Mouse (Mus musculus) brain, adult 2 months (tissue): ENCODE measurements around the gene Wnt3a.

Experiments
- DNase-seq: peaks from one replicate; pipeline ENCODE4 v3.0.0; 2011; ENCODE audit warnings: low read depth, low spot score

Gene Wnt3a

DNA sequence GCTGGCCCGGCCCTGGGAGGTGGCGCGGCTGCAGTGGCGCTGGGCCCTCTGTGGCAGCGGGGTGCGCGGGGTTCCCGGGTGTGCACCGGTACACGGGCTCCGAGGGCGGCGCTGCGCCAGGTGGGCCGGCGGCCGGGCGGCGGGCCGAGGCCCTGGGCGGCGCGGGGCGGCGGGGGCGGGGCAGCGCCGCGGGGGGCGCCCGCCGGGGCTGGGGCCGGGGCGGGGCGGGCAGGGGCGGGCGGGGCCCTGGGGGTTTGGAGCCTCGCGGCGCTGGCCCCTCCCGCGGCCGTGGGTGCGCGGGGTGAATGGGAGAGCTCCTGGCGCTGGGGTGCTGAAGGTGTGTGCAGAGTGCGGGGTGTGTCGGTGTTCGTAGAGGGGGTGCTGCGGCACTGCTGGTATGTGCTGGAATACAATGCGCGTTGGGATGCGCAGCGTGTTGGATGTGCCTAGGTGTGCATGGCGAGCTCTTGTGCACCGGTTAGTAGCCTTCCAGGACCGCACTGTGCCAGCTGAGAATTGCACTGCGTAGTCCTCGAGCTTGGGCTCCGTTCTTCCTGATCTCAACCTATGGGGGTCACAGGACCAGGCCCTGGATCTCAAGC lies at the start of gene Wnt3a:
Gene Wnt3a, minus strand, starts transcription at position 51 of the 602 bp plus-strand sequence.
- DNase-seq, result no peak

DNA sequence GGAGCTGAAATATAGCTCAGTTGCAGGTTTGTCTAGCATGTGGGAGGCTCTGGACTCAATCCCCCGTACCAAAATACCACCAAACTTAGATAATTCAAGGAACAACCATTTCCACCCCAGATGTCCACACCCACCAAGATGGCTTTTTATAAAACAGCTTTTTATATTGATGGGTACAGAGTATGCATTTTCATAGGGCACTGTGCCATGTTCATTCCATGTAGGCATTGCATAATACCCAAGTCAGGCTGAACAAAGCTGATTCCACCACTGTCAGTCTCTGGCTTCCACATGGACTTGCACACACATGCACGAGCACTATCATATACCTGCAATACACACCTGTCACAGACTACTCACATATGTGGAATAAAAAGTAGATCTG lies 48.2 kb upstream of the Wnt3a start:
- DNase-seq, result peak; percentile 89

DNA sequence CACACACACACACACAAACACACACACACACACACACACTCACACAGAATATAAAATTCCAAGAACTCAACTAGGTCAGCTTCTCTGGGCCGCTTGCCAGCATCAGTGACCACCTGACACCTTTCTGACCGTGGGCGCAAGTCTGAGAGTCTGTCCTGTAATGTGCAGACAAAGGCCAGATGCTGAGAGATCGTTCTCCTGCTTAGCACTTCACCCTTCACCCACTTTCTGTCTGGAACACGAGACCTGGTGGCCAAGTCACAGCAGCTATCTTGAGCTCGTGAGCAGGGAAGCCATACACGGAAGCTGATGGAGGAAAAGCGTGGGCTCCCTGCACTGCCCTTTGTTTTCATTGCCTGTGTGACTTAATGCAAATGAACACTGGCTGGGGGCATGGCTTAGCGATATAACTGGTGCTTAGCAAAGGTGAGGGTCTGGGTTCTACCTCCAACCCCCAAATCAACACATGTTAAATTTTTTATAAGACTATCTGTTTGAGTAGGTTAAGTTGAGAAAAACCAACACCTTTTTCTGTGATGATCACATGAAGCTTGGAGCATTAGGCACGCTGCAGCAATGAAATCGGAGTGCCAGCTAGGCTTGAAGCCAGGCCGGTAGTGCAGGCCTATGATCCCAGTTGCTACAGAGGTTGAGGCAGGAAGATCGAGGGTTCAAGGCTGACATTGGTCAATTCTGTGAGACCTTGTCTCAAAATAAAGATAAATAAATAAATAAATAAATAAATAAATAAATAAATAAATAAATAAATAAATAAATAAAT lies 47.6 kb upstream of the Wnt3a start:
- DNase-seq, result peak; percentile 73

DNA sequence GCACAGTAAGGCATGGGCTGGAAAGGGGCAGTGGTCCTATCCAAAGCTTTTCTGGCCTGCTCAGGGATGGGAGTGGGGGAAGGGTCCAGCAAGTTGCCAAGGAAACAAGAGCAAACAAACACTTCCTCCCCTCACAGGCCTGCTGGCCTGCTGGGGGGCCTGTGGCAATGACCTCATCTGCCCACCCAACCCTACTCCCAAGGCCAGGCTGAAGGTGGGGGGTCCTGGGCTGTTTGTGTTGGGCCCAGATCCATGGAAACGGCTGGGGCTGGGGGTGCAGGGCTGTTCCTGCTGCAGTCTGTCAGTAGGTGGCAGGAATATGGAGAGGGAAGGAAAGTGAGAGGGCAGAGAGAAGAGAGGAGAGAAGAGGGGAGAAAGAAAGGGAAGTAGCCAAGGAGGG lies 45.8 kb upstream of the Wnt3a start:
- no peak for DNase-seq

DNA sequence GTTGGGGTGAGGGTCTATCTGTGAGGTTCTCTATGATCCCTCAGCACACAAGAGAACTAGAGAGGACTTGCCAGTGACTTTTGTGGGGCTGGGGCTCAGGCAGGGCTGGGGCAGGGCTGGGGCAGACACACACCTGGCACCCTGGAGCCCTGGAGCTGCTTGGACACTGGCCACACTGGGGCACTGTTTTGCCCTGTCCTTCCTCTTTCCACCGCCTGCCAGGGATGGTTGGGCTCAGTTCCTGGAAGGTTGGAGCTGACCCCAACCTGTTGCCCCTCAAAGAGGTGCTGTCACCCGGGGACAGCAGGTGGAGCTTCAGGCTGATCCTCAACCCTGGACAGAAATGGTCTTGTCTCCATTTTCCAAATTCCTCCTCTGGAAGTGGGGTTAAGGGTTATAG lies 45.4 kb upstream of the Wnt3a start:
- DNase-seq, result no peak

DNA sequence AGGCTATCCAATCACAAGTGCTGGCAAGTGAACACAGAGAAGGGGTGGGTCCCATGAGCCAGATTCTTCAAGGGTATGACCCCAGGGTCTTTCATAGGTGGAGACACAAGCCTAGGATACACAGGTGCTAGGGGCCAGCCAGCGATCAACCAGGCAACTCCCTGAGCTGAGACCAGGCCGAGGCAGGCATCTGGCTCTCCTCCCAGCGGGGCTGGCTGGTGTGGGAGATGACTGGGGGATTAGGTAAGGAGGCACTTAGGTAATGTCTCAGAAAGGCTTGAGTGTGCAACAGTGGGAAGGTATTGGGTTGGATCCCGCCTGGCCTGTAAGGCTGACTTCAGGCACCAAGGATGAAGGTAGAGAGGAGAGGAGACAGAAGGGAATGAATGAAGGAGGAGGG lies 44.6 kb upstream of the Wnt3a start:
- no peak for DNase-seq

DNA sequence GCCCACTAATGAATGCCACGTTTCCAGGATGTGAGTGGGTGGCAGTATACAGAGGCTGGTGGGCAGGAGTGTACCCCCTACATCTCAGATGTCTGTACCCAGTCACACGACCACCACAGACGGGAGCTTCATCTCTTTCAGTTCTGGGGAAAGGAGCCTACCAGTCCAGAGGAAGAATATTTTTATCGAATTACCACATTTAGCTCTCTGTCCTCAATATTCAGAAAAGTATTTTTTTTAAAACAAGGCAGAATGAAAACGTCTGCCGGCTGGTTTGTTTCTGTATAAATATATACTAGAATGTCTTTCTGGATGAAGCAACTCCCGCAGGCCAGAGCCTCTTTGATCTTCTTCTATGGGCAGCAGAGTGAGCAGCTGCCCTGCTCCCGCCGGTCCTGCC lies 42.4 kb upstream of the Wnt3a start:
- DNase-seq, result peak; percentile 53

DNA sequence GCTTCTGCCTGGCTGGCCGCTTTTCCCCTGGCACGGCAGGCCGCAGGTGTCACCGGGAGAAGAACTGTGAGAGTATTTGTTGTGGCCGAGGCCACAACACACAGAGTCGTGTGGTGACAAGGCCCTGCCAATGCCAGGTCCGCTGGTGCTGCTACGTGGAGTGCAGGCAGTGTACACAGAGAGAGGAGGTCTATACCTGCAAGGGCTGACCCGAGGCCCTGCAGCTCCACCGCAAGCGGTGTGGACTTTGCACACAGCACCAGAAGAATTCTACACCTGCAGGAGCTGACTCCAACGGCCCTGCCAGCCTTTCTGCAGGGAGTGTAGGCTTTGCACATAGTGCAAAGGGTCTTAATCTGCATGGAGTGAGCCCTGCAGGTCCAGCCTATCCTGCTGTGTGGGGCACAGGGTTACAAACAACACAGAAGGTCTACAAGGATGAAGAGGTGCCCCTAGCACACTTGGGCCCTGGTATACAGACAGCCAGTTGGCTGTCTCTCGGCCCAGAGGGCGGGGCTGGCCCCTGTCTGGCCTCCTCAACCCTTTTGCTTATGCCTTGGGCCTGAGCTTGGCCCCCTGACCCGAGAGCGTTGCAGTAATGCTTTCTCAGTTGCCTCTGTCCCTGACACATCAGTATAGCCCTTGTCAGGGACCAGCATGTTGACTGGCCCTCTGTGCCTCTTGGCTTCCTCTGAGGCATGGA lies 40.8 kb upstream of the Wnt3a start:
- no peak for DNase-seq

DNA sequence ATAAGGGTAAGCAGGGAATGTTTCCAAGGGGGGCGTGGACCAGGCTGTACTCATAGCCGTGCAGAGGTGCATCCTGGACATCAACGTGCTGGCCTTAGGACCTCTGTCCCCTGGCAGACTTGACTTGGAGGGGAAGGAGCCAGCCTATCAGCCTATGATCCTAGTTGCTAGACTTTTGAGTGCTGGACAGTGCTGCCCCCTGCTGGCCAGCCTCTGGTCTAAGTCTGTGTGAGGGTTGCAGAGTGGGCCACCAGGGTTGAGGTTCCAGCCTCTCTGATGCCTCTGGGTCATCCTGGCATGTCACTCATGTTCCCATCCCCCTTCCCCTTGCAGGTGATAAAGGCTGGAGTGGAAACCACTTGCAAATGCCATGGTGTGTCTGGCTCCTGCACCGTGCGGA lies 40.0 kb upstream of the Wnt3a start:
- peak; percentile 72 for DNase-seq

DNA sequence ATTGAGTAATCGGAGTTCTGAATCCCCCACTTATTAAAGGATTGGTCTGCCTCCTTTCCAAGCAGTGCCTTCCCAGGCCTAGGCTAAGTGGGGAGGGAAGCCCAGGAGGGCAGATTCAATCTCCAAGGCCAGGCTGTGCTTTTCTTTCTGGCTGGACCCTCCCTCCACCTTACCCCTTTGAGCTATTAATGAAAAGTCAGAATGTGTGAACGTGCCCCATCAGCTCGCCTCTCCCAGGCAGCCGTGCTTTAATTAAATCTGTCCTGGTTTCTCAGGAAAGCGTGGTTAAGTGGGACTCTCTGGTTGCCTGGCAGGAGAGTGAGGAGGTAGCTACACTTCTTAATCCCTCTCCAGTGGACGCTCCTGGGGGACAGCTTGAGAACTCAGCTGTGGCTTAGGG lies 39.1 kb upstream of the Wnt3a start:
- peak; percentile 60 for DNase-seq

DNA sequence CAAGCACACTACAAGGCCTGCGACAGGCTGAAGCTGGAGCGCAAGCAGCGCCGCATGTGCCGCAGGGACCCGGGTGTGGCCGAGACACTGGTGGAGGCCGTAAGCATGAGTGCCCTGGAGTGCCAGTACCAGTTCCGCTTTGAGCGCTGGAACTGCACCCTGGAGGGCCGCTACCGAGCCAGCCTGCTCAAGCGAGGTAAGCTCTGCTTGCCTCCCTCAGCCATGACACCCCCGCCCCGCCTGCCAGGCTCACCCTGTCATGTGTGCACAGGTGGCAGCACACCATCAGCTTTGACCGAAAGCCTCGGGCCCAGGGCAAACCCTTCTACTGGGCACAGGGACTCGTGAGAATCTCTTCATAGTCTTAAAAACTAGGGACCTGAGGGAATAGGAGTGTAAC lies 37.1 kb upstream of the Wnt3a start:
- DNase-seq, result no peak

DNA sequence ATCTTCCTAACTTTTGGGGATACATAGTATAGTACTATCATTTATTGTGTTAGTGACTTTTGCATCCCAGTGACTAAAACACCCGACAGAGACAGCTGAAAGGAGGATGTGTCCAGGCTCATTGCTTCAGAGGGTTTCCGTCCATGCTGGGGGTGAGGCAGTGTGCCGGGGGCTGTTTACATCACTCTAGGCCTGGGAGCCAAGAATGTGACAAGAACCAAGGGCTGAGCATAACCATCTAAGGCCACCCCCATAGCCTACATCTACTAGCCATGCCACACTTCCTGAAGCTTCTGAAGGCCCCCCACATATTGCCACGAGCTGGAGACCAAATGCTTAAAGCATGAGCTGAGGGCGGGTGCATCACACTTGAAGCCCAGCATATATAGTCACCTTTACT lies 34.2 kb upstream of the Wnt3a start:
- DNase-seq, result no peak

DNA sequence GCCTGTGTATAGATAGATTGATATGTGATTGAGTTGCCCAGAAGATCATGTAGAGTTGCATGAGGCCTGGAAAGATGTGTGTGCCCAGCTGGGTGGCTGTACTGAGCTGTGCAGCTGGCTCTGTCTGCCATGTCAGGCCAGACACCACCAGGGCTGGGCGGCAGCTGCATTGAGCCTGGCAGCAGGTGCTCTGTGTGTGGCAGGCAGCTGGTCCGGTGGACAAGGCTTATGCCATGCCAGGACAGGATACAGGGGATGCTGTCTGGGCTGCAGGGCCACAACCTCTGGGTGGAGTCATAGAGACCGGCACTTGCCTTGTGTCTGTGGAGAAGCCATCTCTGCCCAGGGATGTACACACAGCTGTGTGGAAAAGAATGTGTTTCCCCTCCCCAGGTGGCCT lies 32.4 kb upstream of the Wnt3a start:
- DNase-seq, result no peak

DNA sequence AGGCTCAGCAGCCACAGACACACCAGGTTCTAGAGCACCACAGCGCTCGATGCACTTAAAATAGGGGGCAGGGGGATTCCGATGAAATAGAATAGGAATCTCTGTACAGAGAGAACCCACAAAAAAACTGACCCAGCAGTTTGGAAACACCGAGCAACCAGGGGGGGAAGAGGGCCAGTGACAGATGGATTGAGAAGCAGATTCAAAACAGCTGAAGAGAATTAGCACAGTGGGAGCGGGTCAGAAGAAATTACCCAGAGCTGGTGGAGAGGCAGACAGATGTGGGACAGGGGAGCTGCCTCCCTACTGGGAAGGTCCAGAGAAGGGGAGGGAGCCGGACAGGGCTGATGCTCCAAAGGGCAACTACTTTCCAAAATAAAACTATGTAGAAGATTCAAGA lies 26.0 kb upstream of the Wnt3a start:
- DNase-seq, result no peak

DNA sequence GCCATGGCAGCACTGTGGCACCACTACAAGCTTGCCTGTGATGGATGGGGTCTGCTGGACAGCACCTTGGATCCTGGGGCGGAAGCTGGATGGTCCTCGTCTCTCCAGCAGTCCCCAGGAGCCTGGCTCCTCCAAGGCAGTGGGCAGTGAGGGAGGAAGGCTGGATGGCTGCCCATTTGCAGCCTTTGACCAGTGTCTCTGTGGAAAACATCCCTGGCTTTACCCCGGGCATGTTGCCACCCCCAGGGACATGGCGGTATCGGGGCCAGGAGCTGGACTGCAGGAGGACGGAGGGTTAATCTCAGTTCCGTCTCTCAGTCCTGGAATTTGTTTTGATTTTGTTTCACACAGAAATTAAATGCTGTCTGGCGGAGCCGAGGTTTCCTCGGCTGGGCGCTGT lies 23.4 kb upstream of the Wnt3a start:
- DNase-seq, result no peak

DNA sequence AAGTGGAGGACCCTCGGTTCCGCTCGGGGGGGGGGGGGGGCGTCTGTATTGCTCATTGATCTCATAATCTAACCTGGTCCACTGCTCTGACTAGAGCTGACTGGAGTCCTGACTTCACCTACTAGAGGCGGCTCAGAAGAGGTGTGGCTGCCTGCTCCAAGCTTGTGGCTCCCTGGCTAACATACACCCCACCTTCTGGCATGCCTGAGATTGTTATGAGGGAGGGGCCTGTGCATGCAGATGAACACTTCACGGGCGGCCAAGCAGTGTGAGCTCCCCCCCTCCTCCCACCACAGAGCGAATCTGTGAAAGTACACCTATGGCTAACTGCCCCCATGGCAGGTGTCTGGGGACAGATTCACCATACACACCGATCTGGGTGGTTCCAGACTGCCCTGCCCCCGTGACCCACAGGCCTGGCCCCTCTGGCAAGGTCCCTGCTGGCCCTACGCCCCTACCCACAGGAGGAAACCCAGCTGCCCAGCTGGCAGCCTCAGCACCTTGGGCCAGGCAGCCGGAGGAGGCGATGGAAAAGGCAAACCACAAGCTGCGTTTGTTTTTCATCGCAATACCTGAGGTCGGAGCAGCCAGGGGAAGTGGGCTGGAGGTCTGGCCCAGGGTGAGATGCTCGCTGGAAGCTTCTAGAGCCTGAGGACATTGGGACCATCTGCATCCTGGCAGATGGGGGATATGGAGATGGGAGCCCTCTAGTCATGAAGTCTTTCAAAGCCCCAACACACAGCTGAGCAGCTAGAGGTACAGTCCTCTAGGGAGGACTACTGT lies 22.7 kb upstream of the Wnt3a start:
- DNase-seq, result no peak

DNA sequence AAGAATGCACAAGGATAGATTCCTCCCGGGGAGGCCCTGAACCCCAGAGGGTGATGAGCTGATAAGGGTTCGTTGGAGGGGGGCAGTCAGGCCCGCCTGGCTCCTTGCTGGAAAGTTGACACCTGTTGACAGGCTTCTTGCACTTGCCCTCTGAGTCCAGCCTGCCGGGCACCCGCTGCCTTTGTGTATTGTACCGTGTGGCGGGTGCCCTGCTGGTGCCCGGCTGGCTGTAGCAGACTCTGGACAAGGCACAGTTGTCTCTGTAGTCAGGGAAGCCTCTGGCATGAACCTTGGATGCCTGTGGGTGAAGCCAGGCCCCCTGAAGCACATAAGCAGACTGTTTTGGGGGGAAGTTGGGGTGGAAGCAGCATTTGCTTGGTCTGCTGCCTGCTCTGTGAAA lies 21.9 kb upstream of the Wnt3a start:
- DNase-seq, result no peak

DNA sequence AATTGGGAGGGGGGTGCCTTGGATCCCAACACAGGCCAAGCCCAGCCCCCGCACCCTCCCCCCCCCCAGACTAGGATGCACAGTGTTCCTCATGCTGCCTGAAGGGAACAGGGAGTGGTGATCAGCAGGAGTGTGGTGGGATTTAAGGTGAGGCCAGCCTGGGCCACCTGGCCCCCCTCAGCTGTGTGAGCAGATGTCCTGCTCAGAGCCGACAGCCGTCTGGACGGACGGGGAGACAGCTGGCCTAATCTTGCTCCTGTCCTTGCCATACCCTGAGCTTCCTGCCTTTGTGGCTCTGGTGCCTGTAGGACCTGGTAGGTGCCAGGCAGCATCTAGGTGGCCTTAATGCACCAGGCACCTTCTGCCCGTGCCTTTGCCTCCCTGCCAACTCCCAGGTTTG lies 21.5 kb upstream of the Wnt3a start:
- no peak for DNase-seq

DNA sequence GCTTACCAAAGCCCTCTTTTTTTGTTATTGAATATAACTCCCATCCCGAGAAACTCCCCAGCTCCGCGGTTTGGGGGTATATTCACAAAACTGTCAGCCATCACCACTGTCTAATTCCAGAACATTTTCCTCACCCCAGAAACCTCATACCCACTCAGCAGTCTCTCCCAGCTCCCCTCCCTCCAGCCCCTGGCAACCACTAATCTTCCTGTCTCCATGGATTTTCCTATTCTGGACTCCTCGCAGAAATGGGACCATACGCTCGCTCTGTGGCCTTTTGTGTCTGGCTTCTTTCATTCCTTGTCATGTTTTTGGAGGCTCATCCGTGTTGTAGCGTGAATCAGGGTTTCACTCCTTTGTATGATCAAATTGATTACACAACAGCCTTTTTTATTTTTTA lies 19.4 kb upstream of the Wnt3a start:
- peak; percentile 32 for DNase-seq

DNA sequence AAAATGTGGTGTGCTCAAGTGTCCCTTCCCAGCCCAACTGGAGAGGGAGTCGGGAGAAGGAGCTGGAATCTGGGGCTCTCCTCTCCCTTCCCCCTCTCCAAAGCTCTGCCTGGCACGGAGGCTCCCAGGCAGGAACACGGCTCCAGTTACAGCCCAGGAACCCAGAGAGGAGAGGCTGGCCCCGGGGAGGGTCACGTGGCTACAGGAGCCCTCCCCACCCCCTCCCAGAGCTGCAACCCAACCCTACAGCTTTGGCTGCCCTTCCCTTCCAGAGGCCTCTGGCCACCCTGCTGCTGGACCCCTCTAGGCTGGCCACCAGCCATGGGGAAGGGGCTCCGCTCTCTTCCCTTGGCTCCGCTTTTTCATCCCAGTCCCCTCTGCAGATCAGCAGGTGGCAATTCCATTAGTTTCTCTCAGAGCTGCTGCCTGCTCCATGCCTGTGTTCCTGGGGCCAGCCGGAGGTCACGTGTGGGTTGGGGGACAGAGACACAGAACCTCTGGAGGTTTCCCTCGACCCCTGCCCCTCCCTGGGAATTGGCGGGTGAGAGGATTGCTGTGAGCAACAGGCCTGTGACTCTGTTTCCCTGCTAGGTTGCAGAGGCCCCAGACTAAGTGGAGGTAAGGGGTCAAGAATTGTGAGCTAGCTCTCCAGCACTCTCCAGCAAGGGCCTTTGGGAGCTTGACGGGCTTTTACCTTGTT lies 18.7 kb upstream of the Wnt3a start:
- peak; percentile 56 for DNase-seq

DNA sequence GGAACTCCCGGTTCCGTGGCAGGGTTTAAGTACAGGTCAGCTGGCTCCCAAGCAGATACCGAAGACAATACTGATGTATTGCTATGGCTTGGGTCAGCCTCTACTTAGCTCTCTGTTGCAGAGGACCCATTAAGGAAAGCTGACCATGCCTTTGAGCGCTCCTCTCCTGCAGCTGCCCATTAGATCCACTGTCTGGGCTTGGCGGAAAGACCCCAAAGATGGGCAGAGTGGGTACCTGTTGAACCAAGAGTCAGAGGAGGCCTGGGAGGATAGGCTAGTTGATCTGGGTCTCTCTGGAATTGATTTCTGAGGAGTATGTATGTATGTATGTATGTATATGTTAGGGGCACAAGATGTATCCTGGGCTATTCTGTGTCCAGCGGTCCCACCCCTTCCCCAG lies 18.1 kb upstream of the Wnt3a start:
- DNase-seq, result no peak

DNA sequence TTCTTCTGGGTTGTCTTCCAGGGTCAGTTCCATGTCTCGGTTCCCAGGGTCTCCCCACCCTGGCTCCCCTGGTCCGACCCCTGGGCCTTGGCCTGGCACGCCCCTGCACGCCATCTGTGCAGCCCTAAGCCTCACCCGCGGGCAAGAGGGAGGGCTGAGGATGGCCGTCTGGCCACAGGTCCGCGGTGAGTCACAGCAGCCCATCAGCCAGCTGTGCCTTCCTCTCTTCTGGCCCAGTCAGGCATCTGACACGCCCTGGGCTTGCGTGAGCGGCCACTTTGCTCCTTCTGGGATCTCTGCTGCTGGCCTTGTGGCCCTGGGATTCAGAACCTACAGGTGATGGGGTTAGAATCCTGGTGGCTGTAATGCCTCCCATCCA lies 17.6 kb upstream of the Wnt3a start:
- DNase-seq, result no peak
